Mouse (Mus musculus): Measurements from ENCODE around the gene Adh7.

GRCm38 (mm10) chr3:138222511-138222910, 5.0 kb downstream of the Adh7 start:
- TF ChIP-seq POLR2A (IDR thresholded peaks at IDR 0.05; ENCODE audit: low read depth, low read length) (no peak), CTCF (IDR thresholded peaks at IDR 0.05; ENCODE audit: borderline replicate concordance, insufficient read depth, low read length) (no peak)

All from embryonic fibroblast, embryonic 13.5 days (primary cell).